Mouse (Mus musculus) midbrain, postnatal 0 days (tissue): ENCODE data around the gene Tmem60. TPM values are rescaled to one million over a fixed set of nuclear protein-coding genes. Genes with fewer than 3 reads are reported as not detected.

ENCODE experiments used
- ATAC-seq: fragments of 200-750 bp; cut with Nextera tagmentation; 2 replicates; pipeline ENCODE4 v1.8.0; 2017; ENCODE audit warnings: moderate number of reproducible peaks, mild to moderate bottlenecking, moderate TSS enrichment, moderate library complexity; ENCODE audit not compliant: low FRiP score
- DNase-seq: peaks from one replicate; pipeline ENCODE4 v3.0.0-alpha.2; 2015; ENCODE audit warnings: low spot score
- H3K27ac ChIP-seq: fragments of 300-500 bp; sonication (generic); 2 replicates; pipeline ENCODE4 v1.5.1; 2014; ENCODE audit warnings: low read depth, mild to moderate bottlenecking, low read length, mixed read lengths
- H3K27me3 ChIP-seq: fragments of 300-500 bp; sonication (generic); 2 replicates; pipeline ENCODE4 v1.6.1; 2014; ENCODE audit warnings: low read length, control low read depth, mixed read lengths; ENCODE audit not compliant: insufficient read depth
- H3K36me3 ChIP-seq: fragments of 300-500 bp; sonication (generic); 2 replicates; pipeline ENCODE4 v1.6.1; 2014; ENCODE audit warnings: low read length, control low read depth, mixed read lengths; ENCODE audit not compliant: insufficient read depth
- H3K4me1 ChIP-seq: fragments of 300-500 bp; sonication (generic); 2 replicates; pipeline ENCODE4 v1.6.1; 2014; ENCODE audit warnings: mild to moderate bottlenecking, control low read depth, antibody characterized with exemption, low read length, mixed read lengths; ENCODE audit not compliant: insufficient read depth
- H3K4me2 ChIP-seq: fragments of 300-500 bp; sonication (generic); 2 replicates; pipeline ENCODE4 v1.6.1; 2014; ENCODE audit warnings: low read depth, mild to moderate bottlenecking, low read length, mixed read lengths; ENCODE audit not compliant: poor library complexity, severe bottlenecking
- H3K4me3 ChIP-seq: fragments of 300-500 bp; sonication (generic); 2 replicates; pipeline ENCODE4 v1.5.1; 2014; ENCODE audit warnings: low read depth, mild to moderate bottlenecking, low read length, moderate library complexity
- H3K9ac ChIP-seq: fragments of 300-500 bp; sonication (generic); replicated peaks from 2 replicates; pipeline ENCODE4 v1.6.1; 2014; ENCODE audit warnings: mild to moderate bottlenecking, low read length, moderate library complexity, mixed read lengths; ENCODE audit not compliant: poor library complexity, severe bottlenecking
- H3K9me3 ChIP-seq: fragments of 300-500 bp; sonication (generic); 2 replicates; pipeline ENCODE4 v1.6.1; 2016; ENCODE audit warnings: low read length, control low read depth
- CTCF ChIP-seq: IDR thresholded peaks from 2 replicates; pipeline ENCODE4 v1.5.1; 2016; ENCODE audit warnings: antibody characterized with exemption, mild to moderate bottlenecking
- WGBS: fragments of 180-500 bp; shearing (Covaris S2); extraction: QIAGEN DNeasy Blood & Tissue Kit; methylation state at CpG from one replicate; pipeline ENCODE4 v1.1.7; 2014; 5-methylcytosine and 5-hydroxymethylcytosine counted together
- polyA plus RNA-seq: library from polyadenylated mRNA; unstranded; fragments of >200 nt; fragmentation: Nextera tagmentation; extraction: Ambion mirVana; gene quantifications from 2 replicates; pipeline ENCODE4 v1.2.1, GENCODE M21; 2015
- total RNA-seq: library from RNA; depleted of rRNA; stranded (reverse); fragments of >200 nt; gene quantifications from 2 replicates; pipeline ENCODE4 v1.2.3, GENCODE M21; 2014; rRNA removed

The Tmem60 gene
- total RNA-seq: 14.1 and 19.4 TPM in 2 replicates
- 70.7 and 72.0 TPM in 2 replicates for polyA plus RNA-seq

DNA sequence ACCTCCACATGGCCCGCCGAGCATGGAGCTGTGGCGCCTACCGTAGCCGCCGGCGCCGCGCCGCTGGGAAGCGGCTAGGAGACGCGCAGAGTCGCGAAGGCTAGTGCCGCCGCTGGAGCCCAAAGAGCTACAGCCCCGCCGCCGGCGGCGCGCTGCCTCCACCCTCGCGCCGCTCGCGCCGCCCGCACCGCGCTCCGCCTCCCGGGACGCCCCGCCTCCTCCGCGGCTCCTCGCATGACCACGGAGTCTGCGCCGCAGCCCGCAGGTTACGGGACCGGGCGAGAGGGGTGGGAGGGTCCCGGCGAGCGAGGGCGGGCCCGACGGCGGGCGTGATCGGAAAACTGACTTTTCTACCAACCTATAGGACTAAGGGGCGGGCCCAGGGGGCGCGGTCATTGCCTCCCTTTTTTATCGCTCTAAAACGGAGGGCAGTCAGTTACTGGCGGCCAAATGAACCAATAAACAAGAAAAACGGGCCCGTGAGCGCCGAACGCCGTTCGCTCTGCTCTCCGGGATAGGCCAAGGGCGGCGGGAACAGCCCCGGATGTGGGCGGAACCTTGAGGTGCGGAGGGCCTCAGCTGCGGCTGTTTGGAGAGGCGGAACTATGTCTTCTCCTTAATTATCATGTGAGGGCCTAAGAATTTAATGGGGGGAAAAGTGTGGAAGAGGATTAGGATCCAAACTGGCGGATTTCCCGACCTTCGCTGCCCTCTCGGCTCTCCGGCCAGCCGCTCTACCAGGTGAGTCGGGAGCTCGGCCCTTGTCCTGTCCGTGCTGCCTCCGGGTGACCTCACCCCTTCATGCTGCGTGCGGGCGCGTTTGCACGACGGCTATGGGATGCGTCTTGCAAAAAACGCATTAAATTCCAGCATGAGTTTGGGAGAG lies at the start of gene Tmem60, which contains the start of gene Phtf2:
TSS of gene Tmem60 (plus strand) at position 277 of the 886 bp plus-strand sequence.
TSS of gene Phtf2 (minus strand) at position 210 of the 886 bp plus-strand sequence.
- no peak for TF ChIP-seq CTCF
- Histone ChIP-seq H3K27ac (peak within 1 kb of the TSS; percentile 89), H3K36me3 (0 out of 2 replicates have a peak, but pooled peaks cover 2% of the 10 kb centered on the region), H3K9me3 (no peaks in the 10 kb centered on the region), H3K9ac (peak within 1 kb of the TSS; percentile 83), H3K27me3 (no peaks in the 10 kb centered on the region), H3K4me1 (peaks cover 10% of the 10 kb centered on the region), H3K4me3 (peak within 1 kb of the TSS; percentile 82), H3K4me2 (peak within 1 kb of the TSS; percentile 56)
- DNase-seq: peak; percentile 100
- under 1% methylated on average over 83 of the region's 94 CpGs for WGBS
- peak; percentile 99 for ATAC-seq

DNA sequence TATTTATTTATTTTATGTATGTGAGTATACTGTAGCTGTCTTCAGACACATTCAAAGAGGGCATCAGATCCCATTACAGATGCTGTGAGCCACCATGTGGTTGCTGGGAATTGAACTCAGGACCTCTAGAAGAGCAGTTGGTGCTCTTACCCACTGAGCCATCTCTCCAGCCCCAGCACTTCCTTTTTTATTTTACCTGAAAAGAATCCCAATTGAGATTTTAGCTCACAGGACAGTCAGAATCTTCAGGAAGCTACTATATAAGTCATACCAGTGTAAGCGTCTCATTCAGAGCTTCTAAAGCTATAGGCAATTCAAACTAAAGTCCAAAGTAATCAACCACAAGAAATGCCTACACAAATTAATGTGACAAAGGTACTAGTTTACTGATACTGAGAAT lies 47.6 kb upstream of the Tmem60 start:
- no peak overlapping the region for H3K9ac ChIP-seq
- no peak overlapping the region for H3K27ac ChIP-seq
- H3K4me2 ChIP-seq: no peak overlapping the region
- ATAC-seq (no peak), DNase-seq (no peak)
- no peaks in the 10 kb centered on the region for H3K9me3 ChIP-seq
- no peaks in the 10 kb centered on the region for H3K4me1 ChIP-seq
- no peak overlapping the region for H3K4me3 ChIP-seq
- H3K36me3 ChIP-seq: no peaks in the 10 kb centered on the region
- WGBS: 97% methylated on average over 1 of the region's 1 CpGs
- H3K27me3 ChIP-seq: no peaks in the 10 kb centered on the region
- TF ChIP-seq CTCF: no peak

DNA sequence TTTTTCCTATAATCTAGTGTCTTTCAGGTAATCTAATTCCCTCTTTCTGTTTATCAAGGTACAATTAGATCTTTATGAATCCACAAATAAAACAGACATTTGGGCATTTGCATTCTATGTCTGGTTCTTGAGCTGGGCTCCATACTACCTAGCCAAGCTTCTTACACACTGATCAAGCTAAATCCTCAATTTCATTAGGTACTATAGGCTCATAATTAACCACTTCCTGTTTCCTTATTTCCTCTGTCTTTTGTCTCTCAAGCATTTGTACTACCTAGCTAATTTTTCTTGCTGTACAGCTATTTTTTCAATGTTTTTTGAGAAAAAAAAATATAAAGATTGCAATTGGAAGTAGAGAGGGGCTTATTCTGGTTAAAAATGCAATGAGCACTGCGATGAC lies 44.9 kb upstream of the Tmem60 start:
- DNase-seq (no peak), ATAC-seq (no peak)
- H3K27ac ChIP-seq: no peak overlapping the region
- H3K4me2 ChIP-seq: no peak overlapping the region
- no peak for TF ChIP-seq CTCF
- H3K9ac ChIP-seq: no peak overlapping the region
- WGBS: 95% methylated on average over 1 of the region's 1 CpGs
- no peak overlapping the region for H3K4me3 ChIP-seq
- H3K27me3 ChIP-seq: no peaks in the 10 kb centered on the region
- no peaks in the 10 kb centered on the region for H3K36me3 ChIP-seq
- no peaks in the 10 kb centered on the region for H3K9me3 ChIP-seq
- H3K4me1 ChIP-seq: no peaks in the 10 kb centered on the region

DNA sequence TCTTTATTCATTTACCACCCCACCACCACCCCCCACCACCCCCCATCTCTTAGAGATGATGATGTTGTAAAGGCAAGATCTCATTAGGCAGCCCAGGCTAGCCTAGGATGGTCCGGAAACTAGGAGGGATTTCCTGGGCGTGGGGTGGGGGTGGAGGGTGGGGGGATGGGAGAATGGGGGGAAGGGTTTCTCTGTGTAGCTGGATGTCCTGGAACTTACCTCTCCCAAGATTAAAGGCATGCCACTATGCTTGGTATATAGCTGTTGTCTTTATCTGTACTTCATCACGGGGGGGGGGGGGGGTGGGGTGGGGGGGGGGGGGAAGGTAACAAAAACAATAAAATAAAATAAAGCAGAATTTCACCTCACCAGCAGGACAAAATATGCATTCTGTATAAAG lies 38.6 kb upstream of the Tmem60 start:
- TF ChIP-seq CTCF: no peak
- Histone ChIP-seq H3K9ac (no peak overlapping the region), H3K4me2 (no peak overlapping the region), H3K36me3 (no peaks in the 10 kb centered on the region), H3K27me3 (no peaks in the 10 kb centered on the region), H3K27ac (no peak overlapping the region), H3K9me3 (no peaks in the 10 kb centered on the region), H3K4me3 (no peak overlapping the region), H3K4me1 (no peaks in the 10 kb centered on the region)
- DNase-seq (no peak), ATAC-seq (no peak)
- WGBS: no CpG with 5 or more reads among the region's 3 CpGs

DNA sequence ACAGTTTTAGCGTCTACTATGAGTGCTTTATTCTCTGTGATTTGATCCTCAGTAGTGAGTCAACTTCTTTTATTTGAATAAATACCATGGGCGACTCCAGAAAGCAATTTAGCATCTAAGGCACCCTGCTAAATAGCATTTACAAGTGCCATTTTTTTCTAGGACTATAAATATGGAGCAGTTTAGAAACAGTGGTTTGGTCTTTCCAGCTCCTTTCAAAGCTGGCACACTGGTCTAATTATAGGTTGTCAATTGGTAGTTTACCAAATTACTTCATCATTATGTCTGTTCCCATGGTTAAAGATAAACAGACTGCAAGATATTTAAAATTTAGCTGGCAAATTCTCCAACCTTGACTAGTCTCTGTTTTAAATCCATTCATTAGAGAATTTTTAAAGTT lies 38.2 kb upstream of the Tmem60 start:
- H3K27me3 ChIP-seq: no peaks in the 10 kb centered on the region
- no peak for TF ChIP-seq CTCF
- no peaks in the 10 kb centered on the region for H3K4me1 ChIP-seq
- no peak for ATAC-seq
- no peak overlapping the region for H3K27ac ChIP-seq
- H3K36me3 ChIP-seq: no peaks in the 10 kb centered on the region
- 71% methylated on average over 2 of the region's 2 CpGs for WGBS
- H3K4me2 ChIP-seq: no peak overlapping the region
- no peak overlapping the region for H3K9ac ChIP-seq
- no peak for DNase-seq
- H3K9me3 ChIP-seq: no peaks in the 10 kb centered on the region
- H3K4me3 ChIP-seq: no peak overlapping the region

DNA sequence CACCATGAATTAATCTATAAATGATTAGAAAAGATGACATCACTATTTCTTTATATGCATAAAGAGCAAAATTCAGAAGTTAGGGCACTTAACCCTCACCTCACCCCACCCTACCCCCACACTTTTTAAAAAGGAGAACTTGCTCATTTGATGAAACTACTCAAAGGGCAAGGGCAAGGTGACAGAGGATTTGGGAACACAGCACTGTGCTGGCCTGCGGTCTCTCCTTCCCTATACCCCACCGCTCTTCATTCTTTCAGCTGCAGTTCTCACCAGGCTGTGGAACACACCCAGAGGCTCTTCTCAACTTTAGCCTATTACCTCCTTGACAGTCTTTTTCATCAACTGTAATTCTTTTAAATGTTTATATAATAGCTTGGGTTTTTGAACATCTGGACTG lies 35.0 kb upstream of the Tmem60 start:
- Histone ChIP-seq H3K4me1 (no peaks in the 10 kb centered on the region), H3K9me3 (no peaks in the 10 kb centered on the region), H3K27me3 (no peaks in the 10 kb centered on the region), H3K36me3 (no peaks in the 10 kb centered on the region), H3K27ac (no peak overlapping the region), H3K4me2 (no peak overlapping the region), H3K4me3 (no peak overlapping the region), H3K9ac (no peak overlapping the region)
- DNase-seq (no peak), ATAC-seq (no peak)
- no peak for TF ChIP-seq CTCF
- 93% methylated on average over 2 of the region's 2 CpGs for WGBS
